Mouse (Mus musculus) heart, postnatal 0 days (tissue): ENCODE measurements around the gene Lrrc27.

Experiments
- CTCF ChIP-seq: IDR thresholded peaks from 2 replicates; pipeline ENCODE4 v1.5.1; 2016; ENCODE audit warnings: antibody characterized with exemption, control low read depth, low read depth
- EP300 ChIP-seq: IDR thresholded peaks from 2 replicates; pipeline ENCODE4 v1.6.1; 2016; ENCODE audit warnings: antibody characterized with exemption, low read depth

- TF ChIP-seq CTCF: no peak
- no peak for TF ChIP-seq EP300
These were observed 64.7 kb downstream of the Lrrc27 start for GRCm38 (mm10) chr7:139277536-139277935.
